Mouse (Mus musculus) hindlimb bud, embryonic 11.5 days (tissue): ENCODE data around the gene Endov.
A peak's percentile ranks its signal among the peaks of the same experiment; 100 is the strongest.

Source experiments
- DNase-seq: peaks from one replicate; pipeline ENCODE4 v3.0.0-alpha.2; 2012; ENCODE audit warnings: low read depth, low spot score; ENCODE audit errors: extremely low spot score

Endov gene

GRCm38 (mm10) chr11:119516677-119517361 is 25.7 kb downstream of the Endov start:
- no peak for DNase-seq

GRCm38 (mm10) chr11:119519387-119519786 is 28.2 kb downstream of the Endov start:
- DNase-seq = no peak

- no peak for DNase-seq
These were observed 29.0 kb downstream of the Endov start for GRCm38 (mm10) chr11:119520005-119520712.

GRCm38 (mm10) chr11:119520713-119521063 is 29.5 kb downstream of the Endov start:
- no peak for DNase-seq

GRCm38 (mm10) chr11:119521920-119522710 is 31.0 kb downstream of the Endov start:
- no peak for DNase-seq

GRCm38 (mm10) chr11:119522779-119523178 is 31.6 kb downstream of the Endov start:
- DNase-seq = no peak

- no peak for DNase-seq
These were observed 32.2 kb downstream of the Endov start for GRCm38 (mm10) chr11:119523392-119523791.

GRCm38 (mm10) chr11:119524545-119524949 is 33.4 kb downstream of the Endov start:
- peak; percentile 63 for DNase-seq

GRCm38 (mm10) chr11:119526068-119526966 is 35.2 kb downstream of the Endov start:
- no peak for DNase-seq

- no peak for DNase-seq
These were observed 37.8 kb downstream of the Endov start for GRCm38 (mm10) chr11:119528930-119529329.

- DNase-seq = no peak
These were observed 41.3 kb downstream of the Endov start for GRCm38 (mm10) chr11:119532460-119532859.

GRCm38 (mm10) chr11:119533745-119534144 is 42.6 kb downstream of the Endov start:
- DNase-seq = no peak

GRCm38 (mm10) chr11:119539944-119540343 is 48.8 kb downstream of the Endov start:
- DNase-seq = no peak

- DNase-seq = no peak
These were observed 49.4 kb downstream of the Endov start for GRCm38 (mm10) chr11:119540560-119540959.

- no peak for DNase-seq
These were observed 49.9 kb downstream of the Endov start for GRCm38 (mm10) chr11:119541082-119541481.

- no peak for DNase-seq
These were observed 51.2 kb downstream of the Endov start for GRCm38 (mm10) chr11:119542371-119542770.

GRCm38 (mm10) chr11:119542886-119543285 is 51.7 kb downstream of the Endov start:
- DNase-seq = no peak

GRCm38 (mm10) chr11:119543816-119544517 is 52.8 kb downstream of the Endov start:
- no peak for DNase-seq

- no peak for DNase-seq
These were observed 53.5 kb downstream of the Endov start for GRCm38 (mm10) chr11:119544518-119545105.

GRCm38 (mm10) chr11:119545281-119545680 is 54.1 kb downstream of the Endov start:
- DNase-seq = no peak
